Mouse (Mus musculus): ENCODE results near the gene Olfr905. TPM values are rescaled to one million over a fixed set of nuclear protein-coding genes. Genes with fewer than 3 reads are reported as not detected.

Gene Olfr905
- total RNA-seq (2023) = 0.18 TPM in 1 of 4 replicates, not detected in the others

GRCm38 (mm10) chr9:38470807-38471206, at the start of gene Olfr905:
Gene Olfr905 (plus strand): TSS chr9:38471107.

GRCm38 (mm10) chr9:38429155-38429554, 41.8 kb upstream of the Olfr905 start, which contains the start of gene Olfr901:
Gene Olfr901 (plus strand): TSS chr9:38429455.

GRCm38 (mm10) chr9:38447352-38447751, 23.6 kb upstream of the Olfr905 start, which contains the start of gene Olfr902:
Gene Olfr902 (plus strand): TSS chr9:38447652.

GRCm38 (mm10) chr9:38462844-38463243, 8.1 kb upstream of the Olfr905 start, which contains the start of gene Olfr904:
Gene Olfr904 (plus strand): TSS chr9:38463144.

GRCm38 (mm10) chr9:38486785-38487184, 15.9 kb downstream of the Olfr905 start, which contains the start of gene Olfr906:
Gene Olfr906 (plus strand): TSS chr9:38487085.

GRCm38 (mm10) chr9:38495501-38495900, 24.6 kb downstream of the Olfr905 start, which contains the start of gene Olfr907:
Gene Olfr907 (plus strand): TSS chr9:38495801.

GRCm38 (mm10) chr9:38521280-38521679, 50.4 kb downstream of the Olfr905 start, which contains the start of gene Olfr911-ps1:
Gene Olfr911-ps1 (plus strand): TSS chr9:38521580.

Other genes starting within 250 kb of the Olfr905 start
- gene Olfr143, start 218.3 kb upstream of the Olfr905 start, total RNA-seq (2023) = not detected in 4 replicates
- gene Olfr895, start 203.3 kb upstream of the Olfr905 start, total RNA-seq (2023) = not detected in 4 replicates
- not detected in 4 replicates for gene Olfr896-ps1, start 180.0 kb upstream of the Olfr905 start, total RNA-seq (2023)
- not detected in 4 replicates for gene Olfr25, start 142.0 kb upstream of the Olfr905 start, total RNA-seq (2023)
- gene Olfr898, start 122.7 kb upstream of the Olfr905 start, total RNA-seq (2023) = not detected in 4 replicates
- gene Olfr250, start 104.2 kb upstream of the Olfr905 start, total RNA-seq (2023) = not detected in 4 replicates
- not detected in 4 replicates for gene Olfr251, start 94.0 kb upstream of the Olfr905 start, total RNA-seq (2023)
- gene Olfr147, start 69.4 kb upstream of the Olfr905 start, total RNA-seq (2023) = not detected in 4 replicates
- not detected in 4 replicates for gene Olfr901, start 41.7 kb upstream of the Olfr905 start, total RNA-seq (2023)
- not detected in 4 replicates for gene Olfr902, start 23.5 kb upstream of the Olfr905 start, total RNA-seq (2023)
- gene Olfr904, start 8.0 kb upstream of the Olfr905 start, total RNA-seq (2023) = not detected in 4 replicates
- gene Olfr906, start 16.0 kb downstream of the Olfr905 start, total RNA-seq (2023) = not detected in 4 replicates
- gene Olfr907, start 24.7 kb downstream of the Olfr905 start, total RNA-seq (2023) = not detected in 4 replicates
- gene Olfr911-ps1, start 50.5 kb downstream of the Olfr905 start, total RNA-seq (2023) = not detected in 4 replicates
- gene Olfr910, start 66.7 kb downstream of the Olfr905 start, total RNA-seq (2023) = not detected in 4 replicates
- not detected in 4 replicates for gene Olfr912, start 109.1 kb downstream of the Olfr905 start, total RNA-seq (2023)
- gene Olfr913, start 121.7 kb downstream of the Olfr905 start, total RNA-seq (2023) = not detected in 4 replicates
- not detected in 4 replicates for gene Olfr914, start 134.0 kb downstream of the Olfr905 start, total RNA-seq (2023)
- gene Olfr916, start 188.8 kb downstream of the Olfr905 start, total RNA-seq (2023) = not detected in 4 replicates
- not detected in 4 replicates for gene Olfr917, start 194.7 kb downstream of the Olfr905 start, total RNA-seq (2023)
- not detected in 4 replicates for gene Olfr918, start 203.5 kb downstream of the Olfr905 start, total RNA-seq (2023)
- not detected in 4 replicates for gene Olfr919, start 232.6 kb downstream of the Olfr905 start, total RNA-seq (2023)
- 7.6 to 11.5 TPM (median 10.3 TPM) in 4 replicates for gene Vwa5a, start 247.2 kb downstream of the Olfr905 start, total RNA-seq (2023)

Data from B cell, adult 62 days (primary cell).